Mouse (Mus musculus) cerebellum, postnatal 4 days (tissue): ENCODE data around the gene Bricd5.

Experiments
- DNase-seq, 2 experiments: peaks; one replicate each; pipeline ENCODE4 v3.0.0; 2022; ENCODE audit warnings: low spot score in 2 of 2, mixed read lengths in 1 of 2

Bricd5 gene

GRCm38 (mm10) chr17:24485090-24485860 lies 11.6 kb downstream of the Bricd5 start:
- peak; percentile 31 to 70 for DNase-seq

- DNase-seq = peak in 1 of 2 experiments; percentile 59
Measured at GRCm38 (mm10) chr17:24488186-24488661, 14.5 kb downstream of the Bricd5 start, which contains the start of gene Caskin1. Gene Caskin1, plus strand, starts transcription at chr17:24488601.

- peak in 1 of 2 experiments; percentile 55 for DNase-seq
Measured at GRCm38 (mm10) chr17:24488662-24489264, 15.1 kb downstream of the Bricd5 start.

- DNase-seq = peak in 1 of 2 experiments; percentile 16
Measured at GRCm38 (mm10) chr17:24489265-24490030, 15.8 kb downstream of the Bricd5 start.

- DNase-seq = no peak
Measured at GRCm38 (mm10) chr17:24490399-24490798, 16.7 kb downstream of the Bricd5 start.

GRCm38 (mm10) chr17:24494627-24495335 lies 21.1 kb downstream of the Bricd5 start:
- DNase-seq = peak; percentile 28 to 63

GRCm38 (mm10) chr17:24495443-24495842 lies 21.8 kb downstream of the Bricd5 start:
- no peak for DNase-seq

- DNase-seq = no peak
Measured at GRCm38 (mm10) chr17:24496026-24496425, 22.3 kb downstream of the Bricd5 start.

GRCm38 (mm10) chr17:24502208-24502607 lies 28.5 kb downstream of the Bricd5 start:
- no peak for DNase-seq

- no peak for DNase-seq
Measured at GRCm38 (mm10) chr17:24504085-24504484, 30.4 kb downstream of the Bricd5 start.

- DNase-seq = no peak
Measured at GRCm38 (mm10) chr17:24505286-24505955, 31.7 kb downstream of the Bricd5 start.

GRCm38 (mm10) chr17:24506332-24507070 lies 32.8 kb downstream of the Bricd5 start:
- DNase-seq = no peak

GRCm38 (mm10) chr17:24507129-24507664 lies 33.5 kb downstream of the Bricd5 start:
- DNase-seq = no peak

- peak in 1 of 2 experiments; percentile 20 for DNase-seq
Measured at GRCm38 (mm10) chr17:24507806-24508460, 34.2 kb downstream of the Bricd5 start.

GRCm38 (mm10) chr17:24513609-24514008 lies 39.9 kb downstream of the Bricd5 start:
- DNase-seq = peak in 1 of 2 experiments; percentile 63

- DNase-seq = no peak
Measured at GRCm38 (mm10) chr17:24514270-24515257, 40.9 kb downstream of the Bricd5 start.

- DNase-seq = no peak
Measured at GRCm38 (mm10) chr17:24520450-24520849, 46.8 kb downstream of the Bricd5 start.

GRCm38 (mm10) chr17:24524734-24525133 lies 51.0 kb downstream of the Bricd5 start:
- no peak for DNase-seq
